Mouse (Mus musculus): Measurements from ENCODE around the gene Fam92b.

GRCm38 (mm10) chr8:120124261-120124660 lies 53.0 kb downstream of the Fam92b start:
- no peak for TF ChIP-seq CTCF (IDR thresholded peaks at IDR 0.05; ENCODE audit: insufficient read depth, low read length)
- TF ChIP-seq POLR2A (IDR thresholded peaks at IDR 0.05; ENCODE audit: borderline replicate concordance, extremely low read depth, low read depth, low read length), result peak; percentile 48; the same call in 1 of the 2 replicates

Data from lung, adult 2 months (tissue).